Mouse (Mus musculus) splenic B cell, adult 2 months (primary cell): ENCODE results near the gene Tln1.
A peak's percentile ranks its signal among the peaks of the same experiment; 100 is the strongest.
"Not testable (repeated sequence)": the region's sequence is repeated elsewhere in the genome, so short reads cannot be mapped to it uniquely, and the experiment has no call there.

Experiments
- DNase-seq: peaks from one replicate; pipeline ENCODE4 v3.0.0-alpha.2; 2011; ENCODE audit warnings: low read depth, low spot score
- H3K27me3 ChIP-seq: 2 replicates; pipeline ENCODE4 v1.6.1; 2012; ENCODE audit warnings: mild to moderate bottlenecking, low read length, moderate library complexity, mixed read lengths; ENCODE audit not compliant: control insufficient read depth, poor library complexity, insufficient read depth, severe bottlenecking
- H3K36me3 ChIP-seq: 2 replicates; pipeline ENCODE4 v1.6.1; 2012; ENCODE audit warnings: mild to moderate bottlenecking, low read length, moderate library complexity, mixed read lengths; ENCODE audit not compliant: control insufficient read depth, poor library complexity, insufficient read depth, severe bottlenecking

Gene Tln1

DNA sequence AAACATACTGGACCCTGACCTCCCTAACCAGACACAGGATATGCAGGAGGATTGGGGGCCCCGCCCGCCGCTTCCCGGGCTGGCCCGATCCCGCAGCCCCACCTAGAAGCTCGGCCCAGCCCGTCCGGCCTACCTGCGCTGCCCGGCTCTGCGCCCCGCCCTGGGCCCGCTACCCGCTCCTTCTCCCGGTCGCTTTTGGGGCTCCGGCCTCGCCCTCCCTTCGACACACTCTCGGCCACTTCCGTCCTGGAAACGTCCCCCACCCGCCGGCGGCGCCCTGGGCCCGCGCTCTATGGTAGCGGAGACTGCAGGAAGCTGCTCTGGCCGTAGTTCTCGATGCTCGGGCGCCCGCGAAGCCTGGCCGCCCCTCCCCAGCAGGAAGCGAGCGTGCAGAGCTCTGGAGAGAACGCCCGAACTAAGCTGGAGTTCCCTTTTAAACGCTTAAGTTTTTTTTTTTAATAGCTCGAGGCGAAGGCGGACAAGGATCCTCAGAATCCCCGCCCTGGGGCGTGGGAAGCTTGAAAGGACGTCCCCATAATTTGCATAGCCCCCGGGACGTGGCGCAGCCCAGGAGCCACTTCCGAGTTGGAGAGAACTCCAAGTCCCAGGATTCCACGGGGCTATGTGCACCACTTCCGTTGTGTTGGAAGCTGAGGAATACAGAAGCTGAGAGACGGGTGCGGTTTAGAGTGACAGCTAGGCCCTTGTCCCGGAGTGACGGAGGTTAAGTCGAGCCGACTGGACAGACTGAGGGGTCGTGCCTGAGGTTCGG, at the start of gene Tln1, which contains the start of gene Creb3:
Gene Tln1 (minus strand): TSS at position 695 of the 772 bp plus-strand sequence.
Gene Creb3 (plus strand): TSS at position 336 of the 772 bp plus-strand sequence.
- H3K27me3 ChIP-seq, result no peaks in the 10 kb centered on the region
- peak; percentile 95 for DNase-seq
- H3K36me3 ChIP-seq, result peaks cover 4% of the 10 kb centered on the region

DNA sequence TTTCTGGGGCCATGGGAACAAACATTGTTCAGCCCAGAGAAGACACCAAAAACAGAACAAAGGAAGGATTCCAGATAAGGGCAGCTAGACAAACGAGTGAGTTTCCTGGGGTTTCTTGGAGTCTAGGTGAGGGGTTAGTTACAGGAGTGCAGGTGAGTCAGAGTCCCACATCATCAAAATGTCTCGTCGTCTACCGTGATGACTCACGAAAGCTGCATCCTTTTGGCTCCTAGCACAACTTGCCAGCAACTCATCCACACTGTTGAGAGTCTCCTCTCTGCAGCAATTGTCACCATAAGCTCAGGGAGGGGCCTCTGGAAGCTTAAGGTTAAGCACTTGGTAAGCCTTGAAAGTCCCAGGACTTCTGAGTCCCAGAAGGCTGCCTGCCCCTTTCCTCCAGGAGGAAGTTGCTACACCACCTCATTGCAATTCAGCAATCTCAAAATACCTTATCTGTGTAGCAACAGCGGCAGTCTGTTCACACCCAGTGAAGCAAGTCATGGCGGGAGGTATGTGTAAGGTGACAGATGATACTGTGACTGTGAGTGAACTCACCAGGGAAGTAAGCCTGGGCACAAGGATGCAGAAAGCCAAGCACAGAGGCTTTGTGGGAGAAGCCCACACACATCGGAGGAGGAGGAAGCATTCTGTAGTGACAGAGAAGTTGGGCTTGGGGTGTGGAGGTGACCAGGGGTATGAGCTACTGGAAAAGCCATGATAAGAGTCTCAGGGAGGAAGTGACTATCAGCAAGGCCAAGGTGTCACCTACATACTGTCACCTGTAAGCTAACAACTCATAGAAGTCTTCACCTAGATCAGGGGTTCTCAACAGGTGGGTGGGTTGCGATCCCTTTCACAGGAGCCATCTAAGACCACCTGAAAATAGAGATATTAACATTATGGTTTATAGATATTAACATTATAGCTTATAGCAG, 42.5 kb upstream of the Tln1 start:
- no peaks in the 10 kb centered on the region for H3K27me3 ChIP-seq
- DNase-seq, result no peak

DNA sequence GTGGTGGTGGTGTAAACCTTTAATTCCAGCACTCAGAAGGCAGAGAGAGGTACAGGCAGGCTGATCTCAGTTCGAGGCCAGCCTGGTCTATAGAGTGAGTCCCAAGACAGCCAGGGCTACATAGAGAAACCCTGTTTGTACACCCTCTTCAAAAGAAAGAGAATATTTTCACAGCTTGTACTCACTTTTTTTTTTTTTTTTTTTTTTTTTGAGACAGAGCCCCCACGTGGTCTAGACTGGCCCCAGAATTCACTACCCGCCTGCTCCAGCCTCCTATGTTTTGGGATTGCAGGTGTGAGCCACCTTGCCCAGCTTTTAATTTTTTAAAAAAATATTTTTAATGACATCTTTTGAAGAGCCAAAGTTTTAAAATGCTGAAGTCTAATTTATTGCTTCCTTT, 41.6 kb upstream of the Tln1 start:
- no peak for DNase-seq
- H3K27me3 ChIP-seq, result no peaks in the 10 kb centered on the region
- no peaks in the 10 kb centered on the region for H3K36me3 ChIP-seq

More for the DNA sequence above, 42.5 kb upstream of the Tln1 start:
- H3K36me3 ChIP-seq, result no peaks in the 10 kb centered on the region

DNA sequence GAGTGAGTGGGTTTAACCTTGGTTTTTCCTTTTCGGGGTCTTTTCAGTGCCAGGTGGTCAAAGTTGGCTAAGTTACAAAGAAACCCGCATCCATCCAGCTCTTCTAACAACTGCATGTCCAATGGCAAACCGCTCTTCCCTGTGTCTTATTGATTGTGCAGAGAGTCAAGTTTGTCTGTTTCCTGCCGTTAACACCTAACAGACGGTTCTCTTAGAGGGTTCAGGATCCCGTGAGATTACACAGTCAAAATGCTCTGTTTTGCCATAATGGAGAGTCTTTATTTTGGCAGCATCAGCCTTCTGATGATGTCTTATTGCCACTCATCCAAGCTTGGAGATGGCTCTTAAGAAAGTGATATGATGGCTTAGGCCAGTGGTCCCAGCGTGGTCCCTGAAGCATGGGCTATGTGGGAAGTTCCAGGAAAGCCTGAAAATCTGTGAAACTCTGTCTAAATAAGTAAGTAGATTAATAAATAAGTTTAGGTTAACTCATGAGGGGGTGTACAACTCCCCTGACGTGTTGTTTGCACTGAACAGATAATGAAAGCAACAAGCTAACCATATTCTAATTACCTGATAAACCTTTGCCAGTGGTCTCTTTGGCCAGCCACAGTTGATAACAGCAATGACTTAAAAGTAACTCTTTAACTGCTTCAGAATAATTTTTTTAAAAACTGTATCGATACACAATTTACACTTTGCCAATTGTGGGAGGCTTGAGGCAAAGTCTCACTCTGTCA, 37.9 kb upstream of the Tln1 start:
- no peaks in the 10 kb centered on the region for H3K36me3 ChIP-seq
- DNase-seq, result no peak

DNA sequence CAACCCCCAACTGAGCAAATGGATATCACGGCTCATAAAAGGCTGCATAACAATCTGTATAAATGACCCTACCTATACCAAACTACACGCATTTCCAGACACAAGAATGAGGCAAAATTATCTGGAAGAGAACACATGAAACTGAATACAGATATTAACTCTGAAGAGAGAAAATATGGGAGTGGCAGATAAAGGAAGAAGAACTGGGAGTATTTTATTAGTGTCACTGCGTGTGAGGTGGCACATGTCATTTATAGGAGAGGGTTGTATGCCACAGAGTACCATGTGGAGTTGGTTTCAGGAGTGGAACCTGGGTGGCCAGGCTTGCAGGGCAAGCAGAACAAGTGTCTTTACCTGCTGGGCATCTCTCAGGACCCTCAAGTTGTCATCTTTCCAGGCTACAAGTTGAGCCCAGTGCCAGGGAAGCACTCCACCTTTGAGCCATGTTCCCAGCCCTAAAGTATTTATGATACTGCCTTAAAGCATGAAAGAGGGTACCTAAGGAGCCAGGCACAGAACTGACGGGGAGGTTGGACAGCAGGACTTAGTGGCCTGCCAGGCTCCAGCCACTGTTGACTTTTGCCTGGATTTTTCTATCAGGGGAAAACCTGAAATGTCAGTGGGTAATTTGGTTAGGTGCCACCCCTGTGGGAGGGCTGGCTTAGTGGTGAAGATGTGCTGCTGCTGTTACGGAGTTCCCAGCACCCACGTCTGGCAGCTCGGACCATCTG, 36.3 kb upstream of the Tln1 start:
- no peaks in the 10 kb centered on the region for H3K27me3 ChIP-seq
- no peaks in the 10 kb centered on the region for H3K36me3 ChIP-seq
- no peak for DNase-seq

More for the DNA sequence above, 37.9 kb upstream of the Tln1 start:
- no peaks in the 10 kb centered on the region for H3K27me3 ChIP-seq

DNA sequence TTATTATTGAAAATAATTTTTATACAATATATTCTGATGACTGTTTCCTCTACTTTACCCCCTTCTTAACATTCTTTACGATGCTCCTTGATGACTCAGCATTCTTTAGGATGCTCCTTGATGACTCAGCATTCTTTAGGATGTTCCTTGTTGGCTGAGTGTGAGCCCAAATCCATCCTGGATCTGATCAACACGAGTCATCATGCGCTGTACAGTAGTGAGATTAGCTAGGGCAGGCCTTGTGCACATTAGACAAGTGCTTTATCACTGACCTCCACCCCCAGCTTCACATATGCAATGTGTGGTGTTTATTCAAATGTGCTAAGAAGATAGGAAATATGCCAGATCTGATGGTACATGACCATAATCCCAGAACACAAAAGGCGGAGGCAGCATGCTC, 35.7 kb upstream of the Tln1 start:
- Histone ChIP-seq H3K36me3 (no peaks in the 10 kb centered on the region), H3K27me3 (no peaks in the 10 kb centered on the region)
- no peak for DNase-seq

DNA sequence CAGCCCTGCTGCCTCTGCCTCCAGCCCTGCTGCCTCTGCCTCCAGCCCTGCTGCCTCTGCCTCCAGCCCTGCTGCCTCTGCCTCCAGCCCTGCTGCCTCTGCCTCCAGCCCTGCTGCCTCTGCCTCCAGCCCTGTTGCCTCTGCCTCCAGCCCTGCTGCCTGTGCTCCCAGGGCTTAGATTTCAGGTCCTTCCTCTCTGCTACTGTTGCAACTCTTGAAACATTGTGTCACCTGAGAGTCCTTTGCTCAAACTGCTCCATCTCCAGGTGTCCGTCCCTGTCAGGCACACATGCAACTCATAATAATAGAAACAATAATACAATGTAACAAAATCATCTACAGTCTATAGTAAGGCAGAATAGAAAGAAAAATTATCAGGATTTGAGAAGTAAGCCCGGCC, 34.1 kb upstream of the Tln1 start:
- not testable (repeated sequence) for DNase-seq, H3K36me3 ChIP-seq, H3K27me3 ChIP-seq

DNA sequence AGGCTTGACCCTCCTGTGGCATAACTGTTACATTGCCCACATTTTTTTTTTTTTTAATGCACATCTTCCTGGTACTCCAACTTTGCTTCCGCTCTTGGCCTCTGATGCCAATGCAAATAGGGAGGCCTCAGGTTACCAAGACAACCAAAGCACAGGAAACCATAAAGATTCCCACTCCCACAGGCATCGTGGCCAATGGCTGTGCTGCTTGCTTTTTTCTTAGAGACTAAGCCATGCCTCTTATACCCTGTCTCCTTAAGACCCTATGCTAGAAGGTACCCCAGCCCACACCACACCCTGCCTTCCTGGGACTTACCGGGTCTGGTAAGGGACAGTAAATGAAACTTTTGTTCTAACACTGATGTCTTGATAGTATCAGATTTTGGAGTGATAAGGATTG, 31.0 kb upstream of the Tln1 start:
- DNase-seq, result no peak
- Histone ChIP-seq H3K36me3 (no peaks in the 10 kb centered on the region), H3K27me3 (no peaks in the 10 kb centered on the region)

DNA sequence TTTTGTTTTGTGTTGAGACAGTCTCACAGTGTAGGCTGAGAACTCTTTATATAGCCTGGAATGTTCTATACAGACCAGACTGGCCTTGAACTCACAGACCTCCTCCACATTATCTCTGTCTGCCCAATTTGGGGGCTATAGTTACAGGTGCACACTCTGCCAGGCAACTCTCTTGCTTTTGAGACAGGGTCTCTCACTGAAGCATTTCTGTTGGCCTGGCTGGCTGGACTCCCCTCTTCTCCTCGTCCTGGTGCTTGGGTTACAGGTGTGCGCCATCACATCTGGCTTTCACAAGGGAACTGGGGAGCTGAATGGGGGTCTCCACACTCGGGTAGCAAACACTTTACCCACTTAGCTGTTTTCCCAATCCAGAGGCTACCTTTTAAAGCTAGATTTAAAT, 29.5 kb upstream of the Tln1 start:
- H3K36me3 ChIP-seq, result no peaks in the 10 kb centered on the region
- DNase-seq, result no peak

DNA sequence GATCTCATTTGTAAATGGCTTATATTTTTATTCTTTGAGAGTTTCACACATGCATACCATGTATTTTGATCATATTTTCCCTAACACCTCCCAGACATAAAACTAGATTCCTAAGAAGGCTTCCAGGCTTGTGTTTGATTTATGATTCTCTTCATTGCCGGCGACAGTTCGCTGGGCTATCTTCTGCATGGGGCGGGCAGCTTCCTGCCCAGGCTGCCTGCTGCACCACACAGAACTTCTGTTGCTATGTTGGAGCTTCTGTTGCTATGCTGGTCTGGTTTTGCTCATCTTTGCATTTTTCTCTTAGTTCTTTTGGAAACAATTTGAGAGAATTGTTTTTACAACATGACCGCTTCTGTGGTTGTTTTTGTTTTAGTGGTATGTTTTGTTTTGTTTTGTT, 29.1 kb upstream of the Tln1 start:
- H3K27me3 ChIP-seq, result no peaks in the 10 kb centered on the region
- no peak for DNase-seq
- H3K36me3 ChIP-seq, result no peaks in the 10 kb centered on the region

More for the DNA sequence above, 29.5 kb upstream of the Tln1 start:
- H3K27me3 ChIP-seq, result no peaks in the 10 kb centered on the region

DNA sequence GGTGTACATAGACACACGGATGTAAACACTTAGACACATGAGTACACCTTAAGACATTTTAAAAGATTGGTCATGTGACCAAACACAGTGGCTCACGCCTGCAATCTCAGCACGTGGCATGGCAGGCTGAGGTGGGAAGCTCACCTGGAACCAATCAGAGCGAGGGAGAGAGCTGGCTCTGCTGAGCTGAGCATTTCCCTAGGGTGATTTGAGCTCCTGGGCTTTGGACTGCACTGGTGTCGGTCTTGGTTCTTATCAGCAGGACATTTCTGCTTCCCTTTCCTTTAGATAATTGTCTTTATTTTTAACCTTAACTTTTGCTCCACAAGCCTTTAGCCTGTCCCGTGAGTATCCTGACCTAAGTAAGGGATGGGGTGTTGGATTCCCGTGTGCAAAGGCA, 25.2 kb upstream of the Tln1 start:
- H3K27me3 ChIP-seq, result no peaks in the 10 kb centered on the region
- no peak for DNase-seq
- H3K36me3 ChIP-seq, result no peaks in the 10 kb centered on the region; the same call in none of the 2 replicates

DNA sequence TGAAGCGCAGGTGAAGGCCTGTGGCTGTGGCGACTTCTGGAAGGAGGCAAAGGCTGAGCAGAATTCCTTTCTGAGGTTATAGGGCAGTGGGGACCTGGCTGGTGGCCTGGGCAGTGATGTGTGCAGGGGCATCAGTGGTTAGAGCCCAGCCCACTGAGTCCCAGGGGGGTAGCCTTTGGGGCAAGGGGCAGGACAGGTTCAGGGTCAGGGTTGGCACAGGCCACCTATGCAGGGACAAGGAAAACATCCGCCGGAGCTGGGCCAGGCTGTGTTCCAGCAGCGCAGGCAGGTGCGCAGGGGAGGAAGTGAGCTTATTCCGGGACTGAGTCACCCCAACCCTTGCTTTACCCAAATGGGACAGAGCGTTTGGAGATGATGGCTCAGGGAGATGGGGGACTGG, 23.9 kb upstream of the Tln1 start:
- Histone ChIP-seq H3K36me3 (peaks cover 1% of the 10 kb centered on the region), H3K27me3 (no peaks in the 10 kb centered on the region)
- no peak for DNase-seq

DNA sequence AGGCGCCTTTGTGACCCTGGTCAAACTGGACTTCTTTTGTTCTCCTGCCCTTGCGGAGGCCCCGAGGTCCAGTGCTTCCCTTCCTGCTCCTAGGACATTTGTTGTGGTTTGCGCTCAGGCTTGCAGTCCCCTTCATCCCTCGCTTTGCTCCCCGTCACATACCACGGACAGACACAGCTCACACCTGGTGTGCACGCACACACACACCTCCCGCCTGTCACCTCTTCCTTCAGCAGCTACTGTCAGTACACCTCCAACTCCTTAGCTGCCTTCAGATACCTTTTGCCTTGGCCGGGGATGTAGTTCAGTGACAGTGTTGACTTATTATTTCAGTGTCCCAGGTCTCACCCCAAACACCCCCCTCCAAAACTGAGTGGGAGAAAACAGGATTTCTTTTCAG, 23.2 kb upstream of the Tln1 start:
- peaks cover 1% of the 10 kb centered on the region for H3K36me3 ChIP-seq
- no peaks in the 10 kb centered on the region for H3K27me3 ChIP-seq
- DNase-seq, result no peak
